Comparison of ENCODE assay signal across 8 mouse cellular contexts in the genomic region with DNA sequence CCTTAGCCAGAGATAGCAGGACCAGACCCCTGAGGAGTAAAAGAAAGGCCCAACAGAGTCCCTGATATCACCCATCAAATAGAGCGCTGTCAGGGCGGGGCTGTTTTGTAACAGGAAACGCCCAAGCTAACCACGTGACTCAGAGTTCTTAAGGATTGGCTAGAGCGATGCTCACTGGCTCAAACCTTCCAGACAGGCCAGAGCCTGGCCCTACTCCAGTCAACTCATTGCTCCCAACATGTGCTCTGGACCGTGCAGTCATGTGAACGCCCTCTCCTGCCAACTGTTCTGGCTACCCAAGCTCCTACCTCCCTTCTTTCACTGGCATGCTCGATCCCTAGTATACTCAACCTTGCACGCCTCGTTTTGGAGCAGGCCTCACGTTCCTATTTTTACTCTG.
DNase-seq lines count a peak whose midpoint lies in the region; ATAC-seq and TF ChIP-seq lines count a peak whose summit lies in the region.

No protein-coding gene starts in this region.

- no peak overlapping the region for H3K4me3 ChIP-seq in hindbrain, embryonic 14.5 days (replicated peaks; ENCODE audit: low read length)
- no peak overlapping the region for H3K4me3 ChIP-seq in hindbrain, embryonic 13.5 days
- H3K4me3 ChIP-seq in intestine, postnatal 0 days (ENCODE audit: low read depth, low read length) = no peak overlapping the region
- no peak overlapping the region for H3K4me3 ChIP-seq in lung, embryonic 16.5 days (ENCODE audit: low read length)

- WGBS in hindbrain, embryonic 14.5 days = 82% methylated on average over 11 of the region's 11 CpGs
- WGBS in hindbrain, embryonic 13.5 days = 90% methylated on average over 11 of the region's 11 CpGs
- 79% methylated on average over 11 of the region's 11 CpGs for WGBS in intestine, postnatal 0 days
- WGBS in lung, embryonic 16.5 days = 76% methylated on average over 11 of the region's 11 CpGs

- no peak overlapping the region for H3K4me2 ChIP-seq in hindbrain, embryonic 14.5 days (replicated peaks)
- no peak overlapping the region for H3K4me2 ChIP-seq in hindbrain, embryonic 13.5 days
- H3K4me2 ChIP-seq in intestine, postnatal 0 days (replicated peaks; ENCODE audit: low read depth) = no peak overlapping the region
- H3K4me2 ChIP-seq in lung, embryonic 16.5 days (ENCODE audit: low read depth, low read length) = no peak overlapping the region

- no peak for TF ChIP-seq CTCF in intestine, postnatal 0 days (IDR thresholded peaks at IDR 0.05; ENCODE audit: low read depth)

- H3K27me3 ChIP-seq in hindbrain, embryonic 14.5 days (ENCODE audit: control insufficient read depth, insufficient read depth, low read length) = no peaks in the 10 kb centered on the region
- H3K27me3 ChIP-seq in hindbrain, embryonic 13.5 days = no peaks in the 10 kb centered on the region
- H3K27me3 ChIP-seq in intestine, postnatal 0 days (replicated peaks; ENCODE audit: control insufficient read depth, insufficient read depth, low read length) = no peaks in the 10 kb centered on the region
- H3K27me3 ChIP-seq in lung, embryonic 16.5 days (ENCODE audit: control insufficient read depth, insufficient read depth, low read depth, low read length) = no peaks in the 10 kb centered on the region

- ATAC-seq in hindbrain, embryonic 14.5 days (ENCODE audit: low FRiP score) = peak; percentile 76; the same call in 1 of the 2 replicates
- ATAC-seq in hindbrain, embryonic 13.5 days (ENCODE audit: low FRiP score) = no peak
- 0 out of 2 replicates have a peak, but pooled peaks have one; percentile 20 for ATAC-seq in intestine, postnatal 0 days
- ATAC-seq in lung, embryonic 16.5 days (ENCODE audit: low read depth) = 0 out of 2 replicates have a peak, but pooled peaks have one; percentile 27

- no peak overlapping the region for H3K27ac ChIP-seq in hindbrain, embryonic 14.5 days
- no peak overlapping the region for H3K27ac ChIP-seq in hindbrain, embryonic 13.5 days
- H3K27ac ChIP-seq in intestine, postnatal 0 days (ENCODE audit: low read depth, low read length) = no peak overlapping the region; the same call in 1 of the 2 replicates
- peak overlapping the region; percentile 84 for H3K27ac ChIP-seq in lung, embryonic 16.5 days (ENCODE audit: low read length)

- no peaks in the 10 kb centered on the region for H3K9me3 ChIP-seq in hindbrain, embryonic 14.5 days (ENCODE audit: control insufficient read depth, low read length)
- H3K9me3 ChIP-seq in hindbrain, embryonic 13.5 days = no peaks in the 10 kb centered on the region
- H3K9me3 ChIP-seq in intestine, postnatal 0 days (ENCODE audit: control insufficient read depth) = no peaks in the 10 kb centered on the region
- H3K9me3 ChIP-seq in lung, embryonic 16.5 days (ENCODE audit: control insufficient read depth, low read length) = no peaks in the 10 kb centered on the region

- no peak overlapping the region for H3K9ac ChIP-seq in hindbrain, embryonic 14.5 days
- H3K9ac ChIP-seq in hindbrain, embryonic 13.5 days = no peak overlapping the region
- H3K9ac ChIP-seq in intestine, postnatal 0 days (ENCODE audit: low read depth, low read length) = no peak overlapping the region
- no peak overlapping the region for H3K9ac ChIP-seq in lung, embryonic 16.5 days (ENCODE audit: low read length)

- 0 out of 2 replicates have a peak, but pooled peaks cover 13% of the 10 kb centered on the region for H3K4me1 ChIP-seq in hindbrain, embryonic 14.5 days (replicated peaks; ENCODE audit: control insufficient read depth, insufficient read depth, low read length)
- peaks cover 31% of the 10 kb centered on the region for H3K4me1 ChIP-seq in hindbrain, embryonic 13.5 days (replicated peaks)
- H3K4me1 ChIP-seq in intestine, postnatal 0 days (replicated peaks; ENCODE audit: control insufficient read depth, insufficient read depth, low read length) = peaks cover 2% of the 10 kb centered on the region; the same call in 1 of the 2 replicates
- peaks cover 35% of the 10 kb centered on the region for H3K4me1 ChIP-seq in lung, embryonic 16.5 days (replicated peaks; ENCODE audit: control insufficient read depth, insufficient read depth, low read length)

- no peaks in the 10 kb centered on the region for H3K36me3 ChIP-seq in hindbrain, embryonic 14.5 days (replicated peaks; ENCODE audit: control insufficient read depth, insufficient read depth)
- H3K36me3 ChIP-seq in hindbrain, embryonic 13.5 days = no peaks in the 10 kb centered on the region
- H3K36me3 ChIP-seq in intestine, postnatal 0 days (ENCODE audit: control insufficient read depth, insufficient read depth) = peaks cover 8% of the 10 kb centered on the region; the same call in 1 of the 2 replicates
- no peaks in the 10 kb centered on the region for H3K36me3 ChIP-seq in lung, embryonic 16.5 days (ENCODE audit: control insufficient read depth, insufficient read depth, low read length)

- peak; percentile 45 for DNase-seq in hindbrain, embryonic 14.5 days (ENCODE audit: low spot score)
- peak; percentile 55 for DNase-seq in CD4-positive, CD25-positive, alpha-beta regulatory T cell, adult 2 months (ENCODE audit: low read depth, low spot score)
- peak; percentile 87 for DNase-seq in c-Kit-positive CD71-positive TER-119-negative erythroid progenitor cells, embryonic 14.5 days (ENCODE audit: low read depth)
- DNase-seq in gastrocnemius, postnatal 10 days = peak; percentile 72
- DNase-seq in thymus, postnatal 25 days = no peak
